Mouse (Mus musculus) monocyte, adult 59 days (primary cell): ENCODE data around the gene Fbxw16. TPM values are rescaled to one million over a fixed set of nuclear protein-coding genes. Genes with fewer than 3 reads are reported as not detected.

Experiments
- total RNA-seq, 2 experiments: library from RNA; stranded (reverse); gene quantifications; one replicate each; pipeline ENCODE4 v1.2.4; 2023

The Fbxw16 gene
- not detected for total RNA-seq

DNA sequence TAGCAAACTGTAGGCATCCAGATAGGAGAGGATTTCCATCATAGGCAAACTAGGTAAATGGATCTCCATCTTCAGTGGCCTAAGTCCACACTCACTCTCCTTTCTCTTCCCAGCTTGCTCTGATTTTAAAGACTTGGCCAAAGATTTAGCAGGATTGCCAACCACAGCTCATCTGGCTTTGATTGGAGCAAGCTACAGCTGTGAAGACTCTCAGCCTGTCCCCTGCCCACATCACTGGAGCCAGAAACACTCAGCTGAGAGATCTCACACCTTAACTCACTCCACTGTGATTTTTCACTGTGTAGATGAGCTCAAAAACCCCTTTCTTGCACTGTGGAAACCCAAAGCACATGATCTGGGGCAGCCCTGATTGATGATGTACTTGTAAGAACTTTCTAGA, at the start of gene Fbxw16:
Fbxw16 (minus strand) TSS at position 101 of the 400 bp plus-strand sequence.

DNA sequence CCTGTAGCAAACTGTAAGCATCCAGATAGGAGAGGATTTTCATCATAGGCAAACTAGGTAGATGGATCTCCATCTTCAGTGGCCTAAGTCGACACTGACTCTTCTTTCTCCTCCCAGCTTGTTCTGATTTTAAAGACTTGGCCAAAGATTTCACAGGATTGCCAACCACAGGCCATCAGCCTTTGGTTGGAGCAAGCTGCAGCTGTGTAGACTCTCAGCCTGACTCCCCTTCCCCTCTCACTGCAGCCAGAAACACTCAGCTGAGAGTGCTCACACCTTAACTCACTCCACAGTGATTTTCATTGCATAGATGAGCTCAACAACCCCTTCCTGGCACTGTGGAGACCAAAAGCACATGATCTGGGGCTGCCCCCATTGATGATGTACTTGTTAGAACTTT, 46.8 kb upstream of the Fbxw16 start, which contains the start of gene Fbxw19:
Fbxw19 (minus strand) TSS at position 101 of the 400 bp plus-strand sequence.

GRCm38 (mm10) chr9:109404196-109404595, 44.7 kb downstream of the Fbxw16 start, which contains the start of gene Fbxw22:
TSS of gene Fbxw22 (minus strand) at chr9:109404296.

Other genes starting within 250 kb of the Fbxw16 start
- not detected for gene Fbxw20, start 214.4 kb downstream of the Fbxw16 start, total RNA-seq
- gene Fbxw14, start 161.5 kb downstream of the Fbxw16 start, total RNA-seq, result not detected
- not detected for gene Fbxw28, start 109.5 kb downstream of the Fbxw16 start, total RNA-seq
- not detected for gene Fbxw22, start 44.8 kb downstream of the Fbxw16 start, total RNA-seq
- not detected for gene Fbxw19, start 46.7 kb upstream of the Fbxw16 start, total RNA-seq
- not detected for gene Fbxw15, start 119.1 kb upstream of the Fbxw16 start, total RNA-seq
- gene Fbxw24, start 176.9 kb upstream of the Fbxw16 start, total RNA-seq, result not detected
- gene Fbxw25, start 215.5 kb upstream of the Fbxw16 start, total RNA-seq, result not detected